Mouse (Mus musculus) E14TG2a.4 (cell line): ENCODE results near the gene Gnb1l.

Experiments
- H3K27me3 ChIP-seq: 2 replicates; pipeline ENCODE4 v1.6.1; 2014; ENCODE audit warnings: low read length, control low read depth; ENCODE audit not compliant: insufficient read depth
- H3K36me3 ChIP-seq: 2 replicates; pipeline ENCODE4 v1.6.1; 2014; ENCODE audit warnings: low read length, control low read depth; ENCODE audit not compliant: insufficient read depth
- H3K4me1 ChIP-seq: replicated peaks from 2 replicates; pipeline ENCODE4 v1.6.1; 2014; ENCODE audit warnings: low read depth, low read length, control low read depth
- H3K4me3 ChIP-seq: replicated peaks from 2 replicates; pipeline ENCODE4 v1.5.1; 2014; ENCODE audit warnings: mild to moderate bottlenecking, low read length
- H3K9me3 ChIP-seq: 2 replicates; pipeline ENCODE4 v1.6.1; 2014; ENCODE audit warnings: low read length, control low read depth
- CTCF ChIP-seq: conservative IDR thresholded peaks from 2 replicates; pipeline ENCODE4 v1.5.1; 2014; ENCODE audit warnings: low read length
- NANOG ChIP-seq: IDR thresholded peaks from 2 replicates; pipeline ENCODE4 v1.6.1; 2014; ENCODE audit warnings: borderline replicate concordance, low read length, mixed read lengths
- POU5F1 ChIP-seq: IDR thresholded peaks from 2 replicates; pipeline ENCODE4 v1.6.1; 2014; ENCODE audit warnings: low read length, borderline replicate concordance

Gnb1l gene

GRCm38 (mm10) chr16:18474021-18474420, 24.5 kb upstream of the Gnb1l start:
- Histone ChIP-seq H3K27me3 (peaks cover 5% of the 10 kb centered on the region; the same call in 1 of the 2 replicates), H3K9me3 (no peaks in the 10 kb centered on the region), H3K36me3 (no peaks in the 10 kb centered on the region), H3K4me1 (peaks cover 33% of the 10 kb centered on the region), H3K4me3 (no peak overlapping the region)
- TF ChIP-seq POU5F1 (no peak), CTCF (no peak), NANOG (no peak)

- TF ChIP-seq CTCF = no peak
- TF ChIP-seq POU5F1 = no peak
- no peak for TF ChIP-seq NANOG
These were observed 20.5 kb upstream of the Gnb1l start for GRCm38 (mm10) chr16:18477996-18478395.

GRCm38 (mm10) chr16:18479667-18480066, 18.8 kb upstream of the Gnb1l start:
- peak overlapping the region; percentile 35 for H3K4me3 ChIP-seq
- no peaks in the 10 kb centered on the region for H3K9me3 ChIP-seq
- TF ChIP-seq NANOG (no peak), CTCF (no peak), POU5F1 (no peak)
- H3K36me3 ChIP-seq = no peaks in the 10 kb centered on the region
- H3K27me3 ChIP-seq = peaks cover 5% of the 10 kb centered on the region; the same call in 1 of the 2 replicates
- H3K4me1 ChIP-seq = peaks cover 60% of the 10 kb centered on the region

More at GRCm38 (mm10) chr16:18477996-18478395, 20.5 kb upstream of the Gnb1l start:
- Histone ChIP-seq H3K9me3 (no peaks in the 10 kb centered on the region), H3K27me3 (peaks cover 5% of the 10 kb centered on the region; the same call in 1 of the 2 replicates), H3K4me3 (no peak overlapping the region), H3K4me1 (peaks cover 48% of the 10 kb centered on the region), H3K36me3 (no peaks in the 10 kb centered on the region)

GRCm38 (mm10) chr16:18480933-18481485, 17.5 kb upstream of the Gnb1l start:
- H3K36me3 ChIP-seq = no peaks in the 10 kb centered on the region
- peaks cover 5% of the 10 kb centered on the region; the same call in 1 of the 2 replicates for H3K27me3 ChIP-seq
- TF ChIP-seq POU5F1 = no peak
- TF ChIP-seq CTCF = no peak
- no peak for TF ChIP-seq NANOG
- H3K4me3 ChIP-seq = peak overlapping the region; percentile 35; the same call in 1 of the 2 replicates
- H3K4me1 ChIP-seq = peaks cover 73% of the 10 kb centered on the region
- no peaks in the 10 kb centered on the region for H3K9me3 ChIP-seq

GRCm38 (mm10) chr16:18482431-18482830, 16.1 kb upstream of the Gnb1l start:
- H3K9me3 ChIP-seq = no peaks in the 10 kb centered on the region
- H3K27me3 ChIP-seq = 0 out of 2 replicates have a peak, but pooled peaks cover 2% of the 10 kb centered on the region
- peaks cover 80% of the 10 kb centered on the region for H3K4me1 ChIP-seq
- TF ChIP-seq POU5F1 (no peak), CTCF (no peak), NANOG (no peak)
- H3K4me3 ChIP-seq = no peak overlapping the region
- H3K36me3 ChIP-seq = no peaks in the 10 kb centered on the region

GRCm38 (mm10) chr16:18483839-18484238, 14.7 kb upstream of the Gnb1l start:
- H3K27me3 ChIP-seq = no peaks in the 10 kb centered on the region
- H3K4me3 ChIP-seq = 0 out of 2 replicates have a peak overlapping the region, but pooled peaks have one; percentile 32
- TF ChIP-seq POU5F1 (no peak), NANOG (no peak), CTCF (no peak)
- H3K9me3 ChIP-seq = no peaks in the 10 kb centered on the region
- no peaks in the 10 kb centered on the region for H3K36me3 ChIP-seq
- H3K4me1 ChIP-seq = peaks cover 77% of the 10 kb centered on the region

- Histone ChIP-seq H3K4me1 (peaks cover 71% of the 10 kb centered on the region), H3K4me3 (peak overlapping the region; percentile 32), H3K9me3 (no peaks in the 10 kb centered on the region), H3K36me3 (no peaks in the 10 kb centered on the region), H3K27me3 (no peaks in the 10 kb centered on the region)
- TF ChIP-seq POU5F1 = no peak
These were observed 14.1 kb upstream of the Gnb1l start for GRCm38 (mm10) chr16:18484386-18484785.

- Histone ChIP-seq H3K27me3 (no peaks in the 10 kb centered on the region), H3K36me3 (no peaks in the 10 kb centered on the region), H3K4me3 (peak overlapping the region; percentile 32; the same call in 1 of the 2 replicates), H3K4me1 (peaks cover 66% of the 10 kb centered on the region), H3K9me3 (no peaks in the 10 kb centered on the region)
- TF ChIP-seq CTCF (no peak), NANOG (no peak), POU5F1 (no peak)
These were observed 13.6 kb upstream of the Gnb1l start for GRCm38 (mm10) chr16:18484794-18485435.
